Mouse (Mus musculus): ENCODE measurements at regions not wholly inside any gene's neighbourhood (a gene's known extent, or its start where the extent isn't known, plus 50 kb on each side); places are given as distances from the start of the nearest gene placed in this dataset.

DNA sequence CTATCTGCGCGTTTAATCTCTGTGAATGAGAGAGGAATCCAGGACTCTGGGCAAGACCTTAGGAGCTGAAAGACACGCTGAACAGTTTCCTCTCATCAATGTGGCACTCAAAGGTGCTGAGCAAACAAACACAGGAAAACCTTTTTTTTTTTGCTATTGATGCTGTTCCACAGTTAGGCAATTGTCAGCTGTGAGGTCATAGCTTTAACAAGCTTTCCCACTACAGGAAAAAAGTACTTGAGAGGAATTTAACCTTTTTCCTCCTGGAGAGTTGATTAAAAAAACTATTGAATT, 261.0 kb downstream of the Fzd1 start:
- no peak for DNase-seq

DNA sequence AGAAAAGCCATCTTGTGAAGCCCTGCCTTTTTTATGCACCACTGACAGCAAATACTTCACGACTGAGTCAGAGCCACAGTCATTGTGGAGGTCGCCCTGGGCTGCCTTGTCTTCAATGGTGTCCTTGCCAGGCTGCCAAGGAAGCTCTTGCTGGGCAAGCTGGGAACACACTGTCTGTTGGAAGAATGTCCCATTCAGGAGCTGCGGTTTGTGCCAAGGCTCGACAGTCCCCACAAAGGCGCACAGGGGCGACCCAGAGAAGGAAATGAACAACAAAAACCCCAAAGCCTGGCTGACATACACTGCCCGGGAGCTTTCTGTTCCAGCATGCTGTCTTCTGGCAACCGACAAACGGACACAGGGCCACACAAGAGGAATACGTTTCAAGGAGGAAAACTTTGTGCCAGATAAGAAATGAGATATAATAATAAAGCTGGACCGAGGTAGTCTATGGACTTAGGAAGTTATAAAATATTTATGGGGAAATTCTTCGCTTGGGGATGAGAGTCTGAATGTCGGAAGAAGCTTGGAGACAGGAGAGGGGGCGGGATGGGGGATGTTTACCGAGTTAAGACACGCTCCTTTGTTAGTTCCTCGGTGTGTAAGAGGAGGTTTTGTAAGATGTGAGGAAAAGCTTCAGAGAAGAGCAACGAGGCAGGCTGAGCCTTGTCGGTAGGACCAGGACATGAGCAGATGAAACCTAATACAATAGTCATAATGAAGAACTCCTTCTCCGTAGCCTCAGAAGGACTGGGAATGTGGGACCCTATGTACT, 261.5 kb downstream of the Fzd1 start:
- no peak for DNase-seq

DNA sequence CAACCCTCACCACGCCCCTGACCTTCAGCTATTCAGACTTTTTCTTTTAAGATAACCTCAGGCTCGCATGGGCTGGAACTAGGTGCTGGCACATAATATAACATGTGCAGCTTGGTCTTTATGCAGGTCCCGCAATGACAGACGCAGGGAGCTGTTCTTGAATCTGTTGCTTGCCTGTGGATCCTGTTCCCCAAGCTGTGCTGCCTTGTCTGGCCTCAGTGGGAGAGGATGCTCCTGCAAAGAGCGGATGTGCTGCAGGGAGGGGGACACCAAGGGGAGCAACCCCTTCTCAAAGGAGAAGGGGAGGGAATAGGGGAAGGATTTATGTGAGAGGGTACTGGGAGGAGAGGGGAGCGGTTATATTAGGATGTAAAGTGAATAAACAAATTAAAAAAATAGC, 262.4 kb downstream of the Fzd1 start:
- DNase-seq: no peak

DNA sequence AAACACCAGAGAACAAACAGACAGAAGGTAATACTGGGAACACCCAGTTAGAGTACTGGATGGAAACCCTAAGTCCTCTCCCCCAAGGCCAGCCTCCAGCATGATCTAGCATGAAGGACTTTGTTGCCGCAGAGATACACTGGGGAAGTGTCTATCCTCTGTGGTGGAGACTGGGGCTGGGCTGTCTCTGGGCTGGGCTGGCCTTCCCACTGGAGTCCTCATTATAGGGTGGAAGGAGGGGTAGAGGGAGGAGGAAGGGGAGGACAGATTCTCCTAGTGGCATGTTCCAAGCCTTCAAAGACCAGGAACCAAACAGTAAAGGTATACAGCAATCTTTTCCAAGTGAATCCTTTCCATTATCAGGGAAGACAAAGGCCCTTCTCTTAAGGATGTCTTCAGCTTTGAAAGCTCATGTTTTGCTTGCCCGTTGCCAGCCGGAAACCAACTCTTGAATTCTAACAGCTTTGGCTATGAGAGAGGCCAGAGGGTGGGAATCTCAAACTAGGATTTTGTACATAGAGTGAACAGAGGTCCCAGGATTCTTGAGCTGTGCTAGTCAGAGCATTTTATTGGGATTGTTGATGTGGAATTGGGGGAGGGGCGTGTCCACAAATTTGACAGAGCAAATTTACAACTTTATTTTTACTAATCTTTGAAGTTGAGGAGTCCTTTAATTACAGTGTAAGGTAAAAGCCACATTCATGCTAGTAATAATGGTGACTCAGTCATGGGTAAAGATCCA, 271.3 kb downstream of the Fzd1 start:
- DNase-seq: no peak

DNA sequence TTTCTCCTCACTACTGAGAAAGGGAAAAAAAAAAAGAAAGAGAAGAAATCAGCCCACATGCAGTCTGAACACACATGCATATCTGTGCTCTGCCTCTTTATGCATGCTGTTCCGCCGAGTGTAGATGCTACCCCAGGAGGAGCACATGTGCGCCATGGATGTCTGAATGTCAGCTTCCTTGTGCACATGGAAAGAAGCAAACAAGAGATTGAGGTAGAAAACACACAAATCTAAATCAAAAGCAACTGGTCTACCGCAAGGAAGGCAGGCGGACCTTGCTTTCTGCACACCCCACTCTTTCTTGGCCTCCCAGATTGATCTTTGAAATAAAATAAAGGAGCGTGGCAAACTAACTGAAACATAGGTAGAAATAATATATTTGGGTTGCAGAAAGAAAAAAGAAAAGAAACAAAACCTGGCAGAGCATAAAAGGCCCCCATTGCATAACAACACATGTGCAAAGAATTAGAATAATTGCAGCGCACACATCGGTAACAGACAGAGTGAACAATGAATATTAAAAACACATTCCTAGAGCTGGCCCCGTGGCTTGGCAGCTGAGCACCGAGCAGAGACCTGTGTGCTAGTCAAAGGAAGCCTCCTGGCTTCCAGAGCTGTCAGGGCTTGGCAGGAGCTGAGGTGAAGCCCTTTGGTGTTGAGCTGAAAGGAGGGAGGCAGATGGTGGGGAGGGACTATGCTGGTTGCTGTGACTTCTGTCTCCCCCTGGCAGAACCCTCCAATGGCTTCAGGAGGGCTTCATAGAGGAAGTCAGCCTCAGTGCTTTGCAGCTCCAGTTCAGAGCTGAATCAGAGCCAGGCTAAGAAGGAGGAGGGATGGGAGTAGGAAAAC, 272.1 kb downstream of the Fzd1 start:
- no peak for DNase-seq

DNA sequence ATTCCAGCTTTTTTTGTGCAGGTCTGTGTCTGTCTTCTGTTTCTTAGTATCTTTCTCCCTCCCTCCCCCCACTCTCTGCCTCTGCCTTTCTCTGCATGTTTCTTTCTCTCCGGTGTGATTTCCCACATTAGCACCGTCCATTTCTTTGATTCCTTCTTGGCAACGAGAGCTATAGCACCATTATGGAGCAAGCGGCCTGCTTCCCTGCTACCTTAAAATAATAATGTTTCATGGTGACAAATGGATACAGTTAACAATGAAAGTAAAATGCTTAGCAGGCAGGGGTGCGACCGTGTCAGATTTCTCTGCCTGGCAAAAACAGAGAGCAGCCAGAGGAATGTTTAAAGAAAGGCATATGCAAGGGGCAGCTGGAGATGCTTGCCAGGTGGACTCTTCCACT, 273.1 kb downstream of the Fzd1 start:
- no peak for DNase-seq

DNA sequence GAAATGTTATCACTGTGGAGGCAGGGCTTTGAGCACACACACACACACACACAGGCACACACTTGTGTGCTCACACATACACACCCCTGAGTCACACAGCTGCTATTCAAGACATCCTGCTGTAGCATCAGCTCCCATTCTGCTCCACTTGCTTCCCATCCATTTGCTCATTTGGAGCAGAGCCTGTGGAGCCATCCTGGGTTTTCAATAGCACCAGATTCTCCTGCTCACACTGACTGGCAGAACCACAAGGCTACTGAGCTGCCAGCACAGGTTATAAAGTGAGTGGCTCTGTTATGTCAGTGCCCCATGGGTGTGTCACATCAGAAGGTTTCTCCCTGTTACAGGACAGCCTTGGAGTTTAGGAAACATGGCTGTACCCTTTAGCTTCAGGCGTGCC, 273.7 kb downstream of the Fzd1 start:
- DNase-seq: no peak

DNA sequence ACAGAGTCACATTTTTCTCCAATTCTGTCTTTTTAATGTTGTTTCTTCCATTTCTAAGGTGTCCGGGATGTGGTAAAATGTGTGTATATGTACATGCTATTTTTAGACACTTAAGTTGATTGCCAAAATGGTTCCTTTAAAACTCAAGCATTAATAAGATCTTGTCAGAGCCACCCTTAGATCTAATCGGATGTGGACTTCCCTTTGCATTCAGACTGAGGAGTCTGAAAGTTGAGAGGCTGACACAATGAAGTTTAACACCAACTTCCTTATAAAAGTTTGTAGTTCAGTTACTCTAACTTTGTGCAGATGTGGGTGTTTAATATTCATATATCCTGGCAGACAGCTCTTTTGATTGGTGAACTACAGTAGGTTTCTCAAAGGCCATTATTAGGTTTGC, 282.1 kb downstream of the Mterf1b start:
- no peak for DNase-seq

All from kidney, adult 9 months (tissue).